Mouse (Mus musculus): ENCODE data around the gene Wdtc1. TPM values are rescaled to one million over a fixed set of nuclear protein-coding genes. Genes with fewer than 3 reads are reported as not detected.
A peak's percentile ranks its signal among the peaks of the same experiment; 100 is the strongest.

The Wdtc1 gene
- polyA plus RNA-seq, 1 experiment from 2014 or later: 14.1 TPM

DNA sequence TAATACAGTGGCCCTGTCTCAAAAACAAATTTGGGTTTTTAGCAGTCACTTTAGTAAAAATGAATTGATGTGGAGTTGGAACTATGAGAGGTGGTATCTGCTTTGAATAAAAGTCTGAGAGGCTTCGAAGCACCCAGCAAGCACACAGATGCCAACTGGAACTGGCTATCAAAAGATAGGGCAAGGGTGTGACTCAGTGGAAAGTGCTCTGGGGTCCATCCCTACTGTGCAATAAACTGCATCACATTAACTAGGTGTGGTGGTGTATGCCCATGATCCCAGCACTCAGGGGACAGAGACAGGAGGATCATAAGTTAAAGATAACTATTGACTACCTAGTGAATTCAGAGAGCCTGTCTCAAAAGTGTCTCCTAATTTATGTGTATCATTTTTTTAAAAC lies 62.0 kb downstream of the Wdtc1 start:
- WGBS: 98% methylated on average over 1 of the region's 1 CpGs
- ATAC-seq (ENCODE audit: low FRiP score, low read depth): no peak

DNA sequence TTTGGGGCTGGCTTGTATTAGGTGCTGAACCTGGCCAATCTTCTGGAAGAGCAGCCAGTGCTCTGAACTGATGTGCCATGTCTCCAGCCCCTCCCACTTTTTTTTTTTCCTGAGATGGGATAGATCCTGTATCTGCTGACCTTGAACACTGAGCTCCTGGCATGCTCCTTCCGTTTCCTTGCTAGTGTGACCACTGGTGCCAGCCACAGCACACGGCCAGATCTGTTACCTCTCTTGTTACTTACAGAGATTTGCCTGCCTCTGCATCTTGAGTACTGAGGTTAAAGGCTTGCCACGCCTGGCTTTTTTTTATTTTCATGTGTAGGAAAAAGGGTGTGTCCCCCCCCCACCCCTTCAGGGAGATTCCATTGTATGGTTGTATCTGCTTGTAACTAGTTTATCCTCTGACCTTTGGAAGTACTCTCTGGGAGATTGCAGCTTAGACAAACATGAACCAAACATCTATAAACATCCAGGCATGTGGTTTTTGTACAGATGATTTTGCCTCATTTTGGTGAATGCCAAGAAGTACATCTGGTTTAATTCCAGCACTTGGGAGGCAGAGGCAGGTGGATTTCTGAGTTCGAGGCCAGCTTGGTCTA lies 66.7 kb downstream of the Wdtc1 start:
- WGBS: 84% methylated on average over 4 of the region's 4 CpGs
- Histone ChIP-seq H3K4me1 (peaks cover 19% of the 10 kb centered on the region), H3K36me3 (no peaks in the 10 kb centered on the region), H3K4me3 (no peak overlapping the region), H3K27me3 (no peaks in the 10 kb centered on the region), H3K9me3 (no peaks in the 10 kb centered on the region), H3K4me2 (replicated peaks) (no peak overlapping the region), H3K27ac (no peak overlapping the region), H3K9ac (no peak overlapping the region)
- ATAC-seq (ENCODE audit: low FRiP score, low read depth): no peak

More for the DNA sequence above, 62.0 kb downstream of the Wdtc1 start:
- Histone ChIP-seq H3K27me3 (no peaks in the 10 kb centered on the region), H3K9ac (no peak overlapping the region), H3K27ac (no peak overlapping the region), H3K36me3 (peaks cover 37% of the 10 kb centered on the region), H3K4me3 (no peak overlapping the region), H3K9me3 (no peaks in the 10 kb centered on the region), H3K4me2 (replicated peaks) (no peak overlapping the region), H3K4me1 (peaks cover 22% of the 10 kb centered on the region)

DNA sequence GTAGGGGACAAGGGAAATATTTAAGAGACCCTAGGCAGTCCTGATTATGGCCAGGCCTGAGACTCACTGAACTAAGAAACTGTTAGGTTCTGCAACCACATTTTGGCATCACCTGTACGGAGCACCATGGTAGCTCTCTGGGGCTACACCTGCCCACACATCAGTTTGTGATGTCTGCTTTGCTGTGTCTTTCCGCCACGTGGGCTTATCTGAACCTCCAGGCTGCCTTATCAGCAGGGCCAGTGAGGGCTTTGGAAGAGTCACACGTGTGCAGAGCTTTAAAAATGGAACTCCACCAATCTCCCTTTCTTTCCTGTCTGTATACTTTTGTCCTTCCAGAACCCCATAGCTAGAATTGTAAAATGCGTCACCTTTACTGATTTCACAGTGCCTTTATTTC lies 67.3 kb downstream of the Wdtc1 start:
- Histone ChIP-seq H3K36me3 (no peaks in the 10 kb centered on the region), H3K27me3 (no peaks in the 10 kb centered on the region), H3K4me1 (peaks cover 26% of the 10 kb centered on the region), H3K9me3 (no peaks in the 10 kb centered on the region), H3K9ac (no peak overlapping the region), H3K4me2 (replicated peaks) (no peak overlapping the region), H3K27ac (no peak overlapping the region), H3K4me3 (no peak overlapping the region)
- 77% methylated on average over 5 of the region's 5 CpGs for WGBS
- ATAC-seq (ENCODE audit: low FRiP score, low read depth): no peak

DNA sequence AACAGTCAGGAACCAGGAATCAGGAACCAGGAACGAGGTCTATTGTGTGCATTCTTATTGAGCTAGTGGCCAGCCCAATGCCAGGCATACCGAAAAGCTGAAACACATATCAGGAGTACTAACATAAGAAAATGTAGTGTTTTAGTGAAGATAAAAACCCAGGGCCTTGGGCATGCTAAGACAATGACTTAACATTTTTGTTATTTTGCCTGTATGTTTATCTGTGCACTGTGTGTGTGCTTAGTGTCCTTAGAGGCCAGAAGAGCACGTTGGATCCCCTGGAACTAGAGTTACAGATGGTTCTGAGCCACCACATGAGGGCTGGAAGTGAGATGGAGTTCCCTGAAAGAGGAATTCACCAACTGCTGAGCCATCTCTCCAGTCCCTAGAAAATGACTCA lies 68.0 kb downstream of the Wdtc1 start:
- Histone ChIP-seq H3K4me1 (peaks cover 27% of the 10 kb centered on the region), H3K4me3 (no peak overlapping the region), H3K9ac (no peak overlapping the region), H3K9me3 (no peaks in the 10 kb centered on the region), H3K36me3 (no peaks in the 10 kb centered on the region), H3K27ac (no peak overlapping the region), H3K27me3 (no peaks in the 10 kb centered on the region), H3K4me2 (replicated peaks) (no peak overlapping the region)
- 84% methylated on average over 3 of the region's 3 CpGs for WGBS
- ATAC-seq (ENCODE audit: low FRiP score, low read depth): no peak

DNA sequence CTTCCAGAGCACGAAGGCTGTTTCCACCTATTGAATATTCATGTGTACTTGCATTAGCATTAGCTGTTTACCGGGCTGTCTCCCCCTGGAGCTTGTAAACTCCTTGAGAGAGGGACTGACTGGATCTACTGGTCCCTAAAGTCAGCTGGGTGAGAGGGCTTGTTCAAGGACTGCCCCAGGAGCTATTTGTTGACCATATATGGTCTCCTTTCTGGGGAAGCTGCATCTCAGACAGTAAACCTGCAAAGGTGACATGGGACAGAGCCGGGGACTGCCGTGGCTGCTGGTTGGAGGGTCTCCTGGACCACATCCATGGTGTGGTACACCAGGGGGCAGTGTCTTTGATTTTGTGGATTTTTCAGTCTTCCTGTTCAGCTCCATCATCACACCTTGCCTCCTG lies 70.6 kb downstream of the Wdtc1 start:
- Histone ChIP-seq H3K27ac (peak overlapping the region; percentile 90), H3K27me3 (no peaks in the 10 kb centered on the region), H3K4me2 (replicated peaks) (peak overlapping the region; percentile 48), H3K9me3 (no peaks in the 10 kb centered on the region), H3K9ac (no peak overlapping the region; the same call in 1 of the 2 replicates), H3K4me3 (no peak overlapping the region), H3K4me1 (peaks cover 36% of the 10 kb centered on the region), H3K36me3 (no peaks in the 10 kb centered on the region)
- ATAC-seq (ENCODE audit: low FRiP score, low read depth): no peak
- WGBS: 8% methylated on average over 4 of the region's 4 CpGs

DNA sequence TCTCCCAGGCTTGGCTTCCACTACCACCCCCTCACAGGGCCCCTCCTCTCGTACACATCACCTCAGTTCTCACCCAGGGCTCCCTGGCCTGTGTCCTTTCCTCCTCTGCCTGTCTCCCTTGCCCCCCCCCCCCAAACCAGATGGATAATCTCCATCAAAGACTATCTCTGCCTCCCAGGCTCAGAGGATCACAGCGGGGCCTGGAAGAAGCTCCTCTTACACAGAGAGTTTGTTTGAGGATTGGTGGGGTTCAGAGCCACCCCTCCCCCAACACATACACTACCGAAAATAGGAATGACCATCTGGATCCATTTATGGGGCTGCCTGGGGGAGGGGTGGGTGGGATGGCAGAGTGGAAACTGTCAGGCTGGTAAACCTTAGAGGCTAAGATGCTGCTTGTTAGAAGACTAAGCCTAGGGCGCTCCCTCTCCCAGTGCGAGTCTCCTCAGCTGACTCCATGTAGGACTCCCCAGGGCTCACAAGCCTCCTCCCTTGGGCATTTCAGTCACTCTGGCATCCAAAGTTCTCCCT lies 71.3 kb downstream of the Wdtc1 start:
- WGBS: 2% methylated on average over 5 of the region's 5 CpGs
- peak overlapping the region; percentile 90 for H3K27ac ChIP-seq
- no peaks in the 10 kb centered on the region for H3K27me3 ChIP-seq
- no peak overlapping the region for H3K4me3 ChIP-seq
- H3K9me3 ChIP-seq: no peaks in the 10 kb centered on the region
- H3K4me2 ChIP-seq (replicated peaks): peak overlapping the region; percentile 48
- ATAC-seq (ENCODE audit: low FRiP score, low read depth): peak; percentile 44
- H3K36me3 ChIP-seq: no peaks in the 10 kb centered on the region
- peaks cover 36% of the 10 kb centered on the region for H3K4me1 ChIP-seq
- peak overlapping the region; percentile 2; the same call in 1 of the 2 replicates for H3K9ac ChIP-seq

DNA sequence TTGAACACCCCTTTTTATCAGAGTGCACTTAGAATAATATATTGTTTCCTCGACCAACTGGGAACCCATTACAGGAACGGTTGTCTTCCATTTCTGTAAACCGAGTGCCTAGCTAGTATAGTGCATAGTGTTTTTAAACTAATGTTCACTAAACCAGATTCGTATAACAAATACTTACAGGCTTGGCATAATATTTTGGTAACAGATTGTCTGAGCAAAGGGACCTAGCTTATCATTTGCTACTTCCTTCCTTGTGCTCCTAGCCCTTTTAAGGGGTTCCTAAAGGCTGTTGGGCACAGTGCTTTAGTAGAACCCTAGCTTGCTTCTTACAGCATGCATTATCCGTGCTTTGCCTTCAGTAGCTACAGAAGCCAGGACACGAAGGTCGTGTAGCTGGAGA lies 71.8 kb downstream of the Wdtc1 start:
- H3K4me1 ChIP-seq: peaks cover 41% of the 10 kb centered on the region
- ATAC-seq (ENCODE audit: low FRiP score, low read depth): no peak
- H3K27ac ChIP-seq: peak overlapping the region; percentile 90
- no peaks in the 10 kb centered on the region for H3K36me3 ChIP-seq
- H3K9me3 ChIP-seq: no peaks in the 10 kb centered on the region
- WGBS: 27% methylated on average over 7 of the region's 7 CpGs
- H3K9ac ChIP-seq: 0 out of 2 replicates have a peak overlapping the region, but pooled peaks have one; percentile 2
- no peak overlapping the region for H3K4me3 ChIP-seq
- H3K4me2 ChIP-seq (replicated peaks): peak overlapping the region; percentile 48
- no peaks in the 10 kb centered on the region for H3K27me3 ChIP-seq

DNA sequence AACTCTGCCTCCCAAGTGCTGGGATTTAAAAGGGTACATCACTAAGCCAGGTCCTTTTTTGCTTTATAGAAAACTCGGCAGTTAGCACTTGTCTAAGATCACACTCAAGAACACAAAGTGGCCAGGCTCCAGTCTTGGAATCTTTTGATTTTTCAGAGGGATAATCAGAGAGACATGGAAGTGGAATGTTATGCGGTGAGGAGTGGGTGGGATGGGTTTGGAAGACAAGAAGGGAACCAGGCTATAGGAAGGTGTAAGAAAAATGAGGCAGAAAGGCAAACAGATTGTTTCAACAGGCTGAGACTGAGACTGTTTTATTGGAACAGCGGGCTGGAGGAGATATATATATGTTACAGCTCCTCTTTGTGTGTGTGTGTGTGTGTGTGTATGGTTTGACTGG lies 74.8 kb downstream of the Wdtc1 start:
- peaks cover 22% of the 10 kb centered on the region; the same call in 1 of the 2 replicates for H3K36me3 ChIP-seq
- WGBS: 80% methylated on average over 3 of the region's 3 CpGs
- no peaks in the 10 kb centered on the region for H3K9me3 ChIP-seq
- H3K4me1 ChIP-seq: peaks cover 51% of the 10 kb centered on the region
- H3K27ac ChIP-seq: peak overlapping the region; percentile 92
- peak overlapping the region; percentile 82 for H3K4me2 ChIP-seq (replicated peaks)
- ATAC-seq (ENCODE audit: low FRiP score, low read depth): no peak
- H3K4me3 ChIP-seq: peak overlapping the region; percentile 87; the same call in 1 of the 2 replicates
- H3K27me3 ChIP-seq: no peaks in the 10 kb centered on the region
- peak overlapping the region; percentile 91; the same call in 1 of the 2 replicates for H3K9ac ChIP-seq

DNA sequence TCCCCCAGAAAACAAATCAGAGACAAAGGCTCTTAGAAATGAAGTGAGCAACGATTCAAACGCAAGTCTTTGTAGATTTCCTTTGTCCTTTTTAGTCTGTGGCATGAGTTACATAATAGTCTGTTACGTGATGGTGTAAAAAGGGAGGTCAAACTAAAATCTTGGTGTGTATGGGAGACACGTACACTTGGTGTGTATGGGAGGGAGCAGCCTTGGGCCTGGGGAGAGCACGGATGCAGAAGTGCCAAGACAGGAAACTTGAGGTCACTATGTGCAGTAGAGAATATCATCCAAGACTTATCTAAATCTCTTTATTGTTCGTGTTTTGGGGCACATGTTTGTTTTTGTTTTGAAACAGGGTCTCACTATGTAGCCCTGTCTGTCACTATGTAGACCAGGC lies 75.2 kb downstream of the Wdtc1 start:
- peaks cover 25% of the 10 kb centered on the region; the same call in 1 of the 2 replicates for H3K36me3 ChIP-seq
- peak overlapping the region; percentile 91 for H3K9ac ChIP-seq
- peak overlapping the region; percentile 92 for H3K27ac ChIP-seq
- H3K4me1 ChIP-seq: peaks cover 47% of the 10 kb centered on the region
- H3K27me3 ChIP-seq: no peaks in the 10 kb centered on the region
- 29% methylated on average over 6 of the region's 6 CpGs for WGBS
- peak overlapping the region; percentile 82 for H3K4me2 ChIP-seq (replicated peaks)
- no peaks in the 10 kb centered on the region for H3K9me3 ChIP-seq
- no peak for ATAC-seq (ENCODE audit: low FRiP score, low read depth)
- H3K4me3 ChIP-seq: peak overlapping the region; percentile 87

DNA sequence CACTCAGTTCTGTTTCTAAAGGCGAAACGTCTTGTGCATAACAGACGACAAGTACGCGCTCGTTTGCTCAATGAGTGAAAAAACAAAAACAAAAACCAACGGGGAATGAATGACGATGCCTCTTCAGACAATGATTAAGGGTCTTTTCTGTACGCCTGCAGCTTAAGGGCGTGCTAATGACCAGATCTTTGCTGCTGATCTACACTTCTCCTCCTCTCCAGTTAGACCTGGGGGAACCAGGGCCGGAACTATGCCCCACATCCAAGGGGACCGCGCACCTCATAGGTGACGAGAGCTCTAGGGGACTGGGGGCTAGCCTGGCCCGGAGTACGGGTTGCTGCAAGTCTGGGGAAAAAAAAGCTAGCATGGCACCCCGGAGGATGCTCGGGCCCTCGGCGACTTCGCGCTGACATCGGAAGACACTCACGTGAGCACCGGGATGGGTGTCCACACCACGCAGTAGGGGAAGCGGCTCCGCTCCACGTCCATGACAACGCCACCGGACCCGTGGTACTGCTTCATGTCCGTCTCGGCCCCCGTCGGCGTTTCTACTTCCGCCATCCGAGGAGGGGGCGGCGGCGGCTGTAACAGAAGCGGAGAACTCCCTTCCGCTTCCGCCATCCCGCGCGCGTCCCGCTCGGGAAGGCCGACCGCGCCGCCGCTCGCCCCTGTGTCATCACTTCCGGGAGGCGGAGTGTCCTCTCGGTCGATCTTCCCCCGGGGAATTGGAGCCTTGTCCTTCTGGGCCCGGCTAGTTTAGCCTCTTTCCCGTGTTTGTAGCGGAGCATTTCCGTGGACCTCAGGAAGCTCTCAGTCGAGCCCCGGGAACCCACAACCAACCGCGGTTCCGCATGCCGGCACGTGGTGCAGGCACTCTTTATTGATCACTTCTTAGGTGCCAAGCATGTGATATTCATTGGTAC lies 75.9 kb downstream of the Wdtc1 start, which contains the start of gene Tmem222:
TSS of gene Tmem222 (minus strand) at position 689 of the 923 bp plus-strand sequence.
- Histone ChIP-seq H3K4me1 (peaks cover 42% of the 10 kb centered on the region), H3K27ac (peak within 1 kb of the TSS; percentile 92), H3K9ac (peak within 1 kb of the TSS; percentile 91), H3K4me2 (replicated peaks) (peak within 1 kb of the TSS; percentile 82), H3K4me3 (peak within 1 kb of the TSS; percentile 87), H3K27me3 (no peaks in the 10 kb centered on the region), H3K36me3 (peaks cover 25% of the 10 kb centered on the region; the same call in 1 of the 2 replicates), H3K9me3 (no peaks in the 10 kb centered on the region)
- whole genome bisulfite sequencing: under 1% methylated on average over 73 of the region's 73 CpGs
- ATAC-seq (ENCODE audit: low FRiP score, low read depth): peak; percentile 87

DNA sequence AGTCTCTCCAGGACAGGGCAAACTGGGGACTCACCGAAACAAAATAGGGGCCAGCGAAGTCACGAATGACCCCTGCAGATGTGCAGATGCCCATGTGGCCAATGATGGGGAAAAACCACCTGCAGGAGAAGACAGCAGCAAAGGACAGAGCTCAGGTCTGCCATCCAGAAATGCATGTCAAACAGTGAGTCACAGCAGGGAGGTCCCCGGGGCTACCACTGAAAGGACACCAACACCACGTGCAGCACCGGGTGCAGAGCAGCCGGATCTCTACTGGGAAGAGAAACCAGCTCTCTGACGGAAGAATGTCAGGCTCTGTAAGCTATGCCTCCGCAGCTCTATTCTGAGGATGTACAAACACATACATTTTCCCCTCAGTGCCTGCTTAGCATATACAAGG lies 82.4 kb downstream of the Wdtc1 start:
- no peaks in the 10 kb centered on the region for H3K27me3 ChIP-seq
- H3K9ac ChIP-seq: no peak overlapping the region
- no peak overlapping the region for H3K4me3 ChIP-seq
- H3K36me3 ChIP-seq: peaks cover 76% of the 10 kb centered on the region
- peaks cover 9% of the 10 kb centered on the region for H3K4me1 ChIP-seq
- H3K27ac ChIP-seq: no peak overlapping the region
- H3K4me2 ChIP-seq (replicated peaks): no peak overlapping the region
- WGBS: 88% methylated on average over 9 of the region's 9 CpGs
- H3K9me3 ChIP-seq: no peaks in the 10 kb centered on the region
- ATAC-seq (ENCODE audit: low FRiP score, low read depth): no peak

DNA sequence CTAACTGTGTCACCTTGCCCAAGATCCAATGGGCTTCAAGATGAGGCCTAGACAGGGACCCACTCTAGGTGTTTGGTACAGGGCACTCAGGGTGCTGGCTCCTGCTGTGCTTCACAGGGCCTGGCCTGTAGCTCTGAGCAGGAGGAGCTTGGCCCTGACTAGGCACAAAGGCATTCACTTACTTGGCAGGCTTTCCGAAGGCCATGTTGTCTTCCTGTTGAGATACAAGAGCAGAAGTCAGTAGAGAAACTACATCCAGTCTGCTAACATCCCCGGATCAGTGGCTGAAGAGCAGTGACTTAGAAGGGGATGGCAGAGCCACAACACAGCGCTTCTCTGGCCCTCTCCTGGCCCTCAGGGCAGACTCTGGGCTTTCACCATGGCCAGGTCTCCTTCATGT lies 83.7 kb downstream of the Wdtc1 start:
- H3K4me3 ChIP-seq: no peak overlapping the region
- H3K9me3 ChIP-seq: peaks cover 3% of the 10 kb centered on the region; the same call in 1 of the 2 replicates
- peaks cover 5% of the 10 kb centered on the region for H3K4me1 ChIP-seq
- H3K4me2 ChIP-seq (replicated peaks): no peak overlapping the region
- ATAC-seq (ENCODE audit: low FRiP score, low read depth): no peak
- no peaks in the 10 kb centered on the region for H3K27me3 ChIP-seq
- 96% methylated on average over 3 of the region's 3 CpGs for WGBS
- no peak overlapping the region for H3K9ac ChIP-seq
- peaks cover 78% of the 10 kb centered on the region for H3K36me3 ChIP-seq
- no peak overlapping the region for H3K27ac ChIP-seq

All from limb, embryonic 13.5 days (tissue).